Mouse (Mus musculus): Measurements from ENCODE around the gene Allc. TPM values are rescaled to one million over a fixed set of nuclear protein-coding genes. Genes with fewer than 3 reads are reported as not detected.

Gene Allc
- polyA plus RNA-seq (2015; fragmentation: Nextera tagmentation; extraction: Ambion mirVana) = not detected in 2 replicates

DNA sequence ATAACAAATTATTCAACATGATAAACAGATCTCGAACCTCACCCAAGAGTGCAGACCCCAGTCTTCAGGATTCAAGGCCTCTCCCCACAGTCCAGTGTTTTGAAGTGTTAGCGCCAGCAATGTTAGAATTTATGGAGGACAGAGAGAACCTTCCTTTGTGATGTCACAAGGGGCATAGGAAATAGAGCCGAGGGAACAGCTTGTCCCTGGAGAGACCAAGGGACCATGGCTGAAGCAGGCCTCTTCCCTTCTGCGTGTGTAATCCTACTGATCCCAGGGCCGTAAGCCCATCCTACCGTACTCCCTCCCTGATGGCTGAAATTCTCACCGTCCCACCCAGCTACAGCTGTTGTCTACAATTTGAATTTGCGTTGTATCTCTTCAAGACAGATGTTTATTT is at the start of gene Allc:
Allc (minus strand) TSS at position 101 of the 400 bp plus-strand sequence.
- Histone ChIP-seq H3K4me3 (no peak within 1 kb of the TSS), H3K9me3 (replicated peaks) (no peaks in the 10 kb centered on the region; the same call in 1 of the 2 replicates), H3K4me1 (0 out of 2 replicates have a peak, but pooled peaks cover 4% of the 10 kb centered on the region), H3K9ac (no peak within 1 kb of the TSS), H3K27me3 (no peaks in the 10 kb centered on the region), H3K36me3 (ENCODE audit: poor library complexity, severe bottlenecking) (no peaks in the 10 kb centered on the region), H3K27ac (no peak within 1 kb of the TSS), H3K4me2 (no peak within 1 kb of the TSS)
- WGBS = 95% methylated on average over 8 of the region's 8 CpGs
- ATAC-seq = no peak

DNA sequence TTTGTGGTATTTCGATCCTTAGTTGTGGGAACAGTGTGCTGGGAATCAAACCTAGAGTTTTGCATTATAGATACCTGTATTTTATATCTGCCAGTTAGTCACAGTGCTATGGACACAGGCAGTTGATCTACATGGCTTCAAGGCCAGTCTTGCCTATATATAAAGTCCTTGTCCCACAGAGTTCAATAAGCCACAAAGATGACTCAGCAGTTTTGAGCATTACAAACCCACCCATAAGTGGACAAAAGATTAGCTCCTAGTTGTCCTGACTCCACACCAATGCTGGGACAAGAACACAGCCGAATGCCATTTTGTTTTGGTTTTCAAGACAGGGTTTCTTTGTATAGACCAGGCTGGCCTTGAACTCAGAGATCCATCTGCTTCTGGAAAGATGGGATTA is 46.1 kb upstream of the Allc start:
- Histone ChIP-seq H3K27me3 (no peaks in the 10 kb centered on the region), H3K4me3 (no peak overlapping the region), H3K9ac (no peak overlapping the region), H3K4me2 (no peak overlapping the region), H3K4me1 (peaks cover 3% of the 10 kb centered on the region; the same call in 1 of the 2 replicates), H3K27ac (no peak overlapping the region), H3K36me3 (ENCODE audit: poor library complexity, severe bottlenecking) (peaks cover 57% of the 10 kb centered on the region), H3K9me3 (replicated peaks) (no peaks in the 10 kb centered on the region)
- no peak for ATAC-seq
- 85% methylated on average over 2 of the region's 2 CpGs for WGBS

DNA sequence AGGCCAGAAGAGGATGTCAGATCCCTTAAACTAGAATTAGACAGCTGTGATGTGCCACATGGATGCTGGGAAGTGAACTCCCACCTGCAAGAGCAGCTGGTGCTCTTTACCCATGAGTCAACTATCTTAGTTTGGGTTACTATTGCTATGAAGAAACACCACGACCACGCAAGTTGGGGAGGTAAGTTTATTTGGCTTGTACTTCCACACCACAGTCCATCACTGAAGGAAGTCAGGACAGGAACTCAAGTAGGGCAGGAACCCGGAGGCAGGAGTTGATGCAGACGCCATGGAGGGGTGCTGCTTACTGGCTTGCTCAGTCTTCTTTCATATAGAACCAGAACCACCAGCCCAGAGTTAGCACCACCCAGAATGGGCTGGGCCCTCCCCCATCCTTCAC is 44.8 kb upstream of the Allc start:
- peaks cover under 1% of the 10 kb centered on the region; the same call in 1 of the 2 replicates for H3K4me1 ChIP-seq
- WGBS = 81% methylated on average over 4 of the region's 4 CpGs
- H3K9me3 ChIP-seq (replicated peaks) = no peaks in the 10 kb centered on the region
- H3K36me3 ChIP-seq (ENCODE audit: poor library complexity, severe bottlenecking) = peaks cover 43% of the 10 kb centered on the region
- H3K27me3 ChIP-seq = no peaks in the 10 kb centered on the region
- ATAC-seq = no peak
- H3K9ac ChIP-seq = no peak overlapping the region
- no peak overlapping the region for H3K27ac ChIP-seq
- H3K4me3 ChIP-seq = no peak overlapping the region
- no peak overlapping the region for H3K4me2 ChIP-seq

DNA sequence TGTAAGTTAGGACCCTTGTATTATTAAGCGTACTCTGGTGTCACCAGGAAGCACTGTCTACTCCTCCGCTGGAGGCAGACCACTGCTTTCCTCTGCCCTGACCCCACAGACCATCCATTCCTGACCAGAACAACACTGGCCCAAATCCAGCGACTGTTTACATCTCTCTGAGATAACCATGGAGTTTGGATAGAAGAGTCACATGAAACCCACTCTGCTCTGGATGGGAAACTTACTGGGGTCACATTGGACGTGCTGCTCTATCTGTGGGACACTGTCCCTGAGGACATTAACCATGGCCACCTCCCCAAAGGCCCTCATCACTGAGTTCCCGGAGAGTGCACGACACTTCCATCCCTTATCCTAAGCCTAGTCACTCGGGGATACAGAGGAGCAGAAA is 43.1 kb upstream of the Allc start:
- Histone ChIP-seq H3K9me3 (replicated peaks) (no peaks in the 10 kb centered on the region), H3K4me1 (peaks cover 7% of the 10 kb centered on the region; the same call in 1 of the 2 replicates), H3K27me3 (no peaks in the 10 kb centered on the region), H3K36me3 (ENCODE audit: poor library complexity, severe bottlenecking) (peaks cover 27% of the 10 kb centered on the region), H3K4me3 (no peak overlapping the region), H3K4me2 (no peak overlapping the region), H3K27ac (no peak overlapping the region), H3K9ac (no peak overlapping the region)
- WGBS = 85% methylated on average over 7 of the region's 7 CpGs
- no peak for ATAC-seq

DNA sequence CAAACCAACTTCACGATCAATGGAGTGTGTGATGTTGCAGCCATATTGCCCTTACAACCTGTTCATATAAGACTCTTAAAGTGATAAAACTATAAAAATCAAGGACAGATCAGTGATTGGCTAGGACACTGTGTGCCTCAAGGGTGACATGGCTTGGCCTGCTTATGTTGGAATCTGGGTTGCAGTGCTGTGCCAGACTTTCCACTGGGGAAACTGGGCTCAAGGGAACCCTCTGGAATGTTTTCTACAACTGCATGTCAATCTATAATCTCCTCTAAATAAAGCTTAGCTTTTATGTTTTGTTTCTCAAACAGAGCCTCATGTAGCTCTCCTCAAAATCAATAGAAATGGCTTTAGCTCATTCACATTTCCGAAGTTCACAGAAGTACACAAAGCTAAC is 41.9 kb upstream of the Allc start:
- peaks cover 7% of the 10 kb centered on the region; the same call in 1 of the 2 replicates for H3K4me1 ChIP-seq
- WGBS = 93% methylated on average over 2 of the region's 2 CpGs
- H3K4me3 ChIP-seq = no peak overlapping the region
- ATAC-seq = no peak
- no peak overlapping the region for H3K9ac ChIP-seq
- no peak overlapping the region for H3K27ac ChIP-seq
- H3K27me3 ChIP-seq = no peaks in the 10 kb centered on the region
- H3K4me2 ChIP-seq = no peak overlapping the region
- H3K36me3 ChIP-seq (ENCODE audit: poor library complexity, severe bottlenecking) = peaks cover 15% of the 10 kb centered on the region
- H3K9me3 ChIP-seq (replicated peaks) = no peaks in the 10 kb centered on the region

DNA sequence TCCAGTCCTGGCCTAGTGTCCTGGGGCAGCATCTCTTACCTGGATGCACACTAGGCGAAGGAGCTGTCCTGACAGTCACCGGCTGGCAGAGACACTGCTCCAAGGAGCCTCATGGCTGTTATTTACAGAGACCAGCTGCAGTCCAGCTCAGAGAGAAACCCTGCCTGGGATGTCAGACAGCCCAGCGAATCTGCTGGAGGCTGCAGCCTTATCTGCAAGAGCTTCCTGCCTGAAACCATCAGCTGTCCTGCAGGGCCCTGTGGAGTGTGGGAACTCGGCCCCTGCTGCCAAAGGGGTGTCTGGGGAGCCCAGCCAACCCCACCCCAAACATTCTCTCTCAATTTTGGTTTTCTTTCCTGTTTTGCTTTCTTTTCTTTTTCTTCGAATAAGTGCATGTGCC is 40.9 kb upstream of the Allc start, which contains the start of gene Colec11:
Colec11 (minus strand) TSS at position 183 of the 400 bp plus-strand sequence.
- H3K4me2 ChIP-seq = no peak within 1 kb of the TSS
- no peaks in the 10 kb centered on the region for H3K9me3 ChIP-seq (replicated peaks)
- no peak within 1 kb of the TSS for H3K4me3 ChIP-seq
- H3K9ac ChIP-seq = no peak within 1 kb of the TSS
- H3K27me3 ChIP-seq = no peaks in the 10 kb centered on the region
- no peak for ATAC-seq
- 70% methylated on average over 5 of the region's 5 CpGs for WGBS
- H3K4me1 ChIP-seq = peaks cover 7% of the 10 kb centered on the region; the same call in 1 of the 2 replicates
- no peak within 1 kb of the TSS for H3K27ac ChIP-seq
- peaks cover 4% of the 10 kb centered on the region for H3K36me3 ChIP-seq (ENCODE audit: poor library complexity, severe bottlenecking)

DNA sequence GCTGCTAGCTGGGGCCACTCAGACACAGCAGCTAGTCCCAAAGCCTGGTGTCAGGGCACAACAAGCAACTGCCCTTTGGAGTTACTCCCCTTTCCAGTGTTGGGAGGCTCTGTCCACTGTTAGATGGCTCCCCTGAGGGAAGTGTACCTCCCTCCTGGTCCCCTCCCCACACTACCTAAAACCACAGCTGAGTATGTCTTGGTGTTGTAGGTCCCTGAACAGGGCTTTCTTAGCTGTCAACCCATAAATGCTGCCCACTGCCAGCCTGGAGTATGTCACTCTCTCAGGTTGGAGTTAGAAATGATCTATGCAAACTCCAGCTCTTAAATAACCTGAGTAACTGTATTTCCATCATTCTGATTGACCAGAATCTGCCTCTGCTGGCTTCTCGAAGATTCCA is 40.3 kb upstream of the Allc start:
- H3K27ac ChIP-seq = no peak overlapping the region
- no peak overlapping the region for H3K4me2 ChIP-seq
- no peak for ATAC-seq

DNA sequence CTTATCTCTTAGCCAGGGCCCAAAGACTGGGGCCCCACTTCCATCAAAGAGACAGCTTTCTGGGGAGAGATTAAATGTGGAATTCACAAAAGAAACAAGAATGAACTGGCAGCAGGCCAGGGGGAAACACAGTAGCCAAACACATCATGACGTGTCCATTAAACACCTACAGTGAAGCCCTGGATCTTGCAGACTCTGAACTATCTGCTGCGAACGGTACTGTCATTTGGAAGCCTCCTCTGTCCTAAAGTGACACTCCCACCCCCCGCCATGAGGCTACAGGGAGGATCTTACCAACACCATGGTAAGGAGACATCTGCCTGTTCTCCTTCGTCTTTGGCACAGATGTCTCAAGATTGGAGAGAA is 39.8 kb upstream of the Allc start:
- Histone ChIP-seq H3K27ac (no peak overlapping the region), H3K4me1 (peaks cover 7% of the 10 kb centered on the region; the same call in 1 of the 2 replicates), H3K9me3 (replicated peaks) (no peaks in the 10 kb centered on the region), H3K27me3 (no peaks in the 10 kb centered on the region), H3K4me2 (no peak overlapping the region), H3K4me3 (no peak overlapping the region), H3K9ac (no peak overlapping the region), H3K36me3 (ENCODE audit: poor library complexity, severe bottlenecking) (no peaks in the 10 kb centered on the region)
- no peak for ATAC-seq
- 56% methylated on average over 5 of the region's 5 CpGs for WGBS

More for the DNA sequence above, 40.3 kb upstream of the Allc start:
- no peak overlapping the region for H3K9ac ChIP-seq
- H3K4me3 ChIP-seq = no peak overlapping the region
- no peaks in the 10 kb centered on the region for H3K27me3 ChIP-seq
- 92% methylated on average over 1 of the region's 1 CpGs for WGBS
- H3K4me1 ChIP-seq = peaks cover 7% of the 10 kb centered on the region; the same call in 1 of the 2 replicates
- H3K9me3 ChIP-seq (replicated peaks) = no peaks in the 10 kb centered on the region
- no peaks in the 10 kb centered on the region for H3K36me3 ChIP-seq (ENCODE audit: poor library complexity, severe bottlenecking)

DNA sequence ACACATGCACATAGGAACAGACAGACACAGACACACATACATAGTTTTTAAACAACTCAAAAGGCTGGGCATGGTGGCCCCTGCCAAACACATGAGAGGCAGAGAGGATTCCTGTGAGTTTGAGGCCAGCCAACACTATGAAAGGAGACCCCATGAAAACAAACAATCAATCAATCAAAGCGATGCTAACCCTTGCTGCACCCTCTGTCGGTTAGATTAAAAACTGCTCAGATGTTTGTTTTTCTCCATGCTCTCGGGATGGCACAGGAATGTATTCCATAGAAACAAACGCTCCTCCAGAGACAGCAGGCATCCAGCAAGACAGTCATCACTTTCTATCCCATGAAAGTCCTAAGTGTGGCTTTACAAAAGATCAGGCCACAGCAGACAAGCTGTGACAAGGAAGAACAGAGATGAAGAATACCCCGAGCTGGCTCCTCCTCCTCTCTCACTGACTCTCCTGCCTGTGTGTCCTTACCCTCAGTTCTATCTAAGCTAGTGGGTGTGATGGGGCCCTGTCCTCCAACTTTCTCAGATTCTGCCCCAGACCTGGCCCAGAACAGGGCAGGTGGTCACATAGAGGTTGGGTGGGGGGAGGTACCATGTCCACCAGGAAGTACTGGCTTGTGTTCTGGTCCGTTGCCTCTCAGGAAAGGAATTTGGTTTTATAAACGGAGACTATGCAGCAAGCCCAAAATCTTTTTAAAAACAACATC is 39.3 kb upstream of the Allc start:
- Histone ChIP-seq H3K4me2 (no peak overlapping the region), H3K27ac (no peak overlapping the region), H3K4me1 (peaks cover 7% of the 10 kb centered on the region; the same call in 1 of the 2 replicates), H3K9ac (no peak overlapping the region), H3K4me3 (no peak overlapping the region), H3K36me3 (ENCODE audit: poor library complexity, severe bottlenecking) (no peaks in the 10 kb centered on the region), H3K9me3 (replicated peaks) (no peaks in the 10 kb centered on the region), H3K27me3 (no peaks in the 10 kb centered on the region)
- ATAC-seq = no peak
- WGBS = 39% methylated on average over 7 of the region's 7 CpGs

DNA sequence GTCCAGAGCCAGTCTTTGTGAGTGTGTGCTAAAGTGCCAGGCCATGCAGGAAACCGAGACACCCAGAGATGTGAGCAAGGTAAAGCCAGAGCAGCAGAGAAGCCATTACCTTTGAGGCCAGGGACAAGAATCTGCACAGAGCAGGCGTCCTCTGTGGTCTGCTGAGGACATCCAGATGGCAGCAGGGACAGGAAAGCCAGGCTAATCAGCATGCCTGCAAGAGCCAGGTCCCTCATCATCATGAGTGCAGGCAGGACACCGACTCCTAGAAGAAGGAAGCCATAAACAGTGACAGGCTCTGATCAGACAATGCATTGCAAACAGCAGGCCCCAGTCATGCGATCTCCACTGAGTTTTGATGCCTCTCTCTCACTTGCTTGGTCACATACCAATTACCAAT is 35.0 kb upstream of the Allc start:
- no peaks in the 10 kb centered on the region for H3K9me3 ChIP-seq (replicated peaks)
- H3K27ac ChIP-seq = no peak overlapping the region
- no peak overlapping the region for H3K4me3 ChIP-seq
- H3K4me2 ChIP-seq = no peak overlapping the region
- ATAC-seq = no peak
- no peaks in the 10 kb centered on the region for H3K36me3 ChIP-seq (ENCODE audit: poor library complexity, severe bottlenecking)
- 71% methylated on average over 4 of the region's 4 CpGs for WGBS
- no peak overlapping the region for H3K9ac ChIP-seq
- H3K4me1 ChIP-seq = peaks cover 7% of the 10 kb centered on the region; the same call in 1 of the 2 replicates
- H3K27me3 ChIP-seq = no peaks in the 10 kb centered on the region

DNA sequence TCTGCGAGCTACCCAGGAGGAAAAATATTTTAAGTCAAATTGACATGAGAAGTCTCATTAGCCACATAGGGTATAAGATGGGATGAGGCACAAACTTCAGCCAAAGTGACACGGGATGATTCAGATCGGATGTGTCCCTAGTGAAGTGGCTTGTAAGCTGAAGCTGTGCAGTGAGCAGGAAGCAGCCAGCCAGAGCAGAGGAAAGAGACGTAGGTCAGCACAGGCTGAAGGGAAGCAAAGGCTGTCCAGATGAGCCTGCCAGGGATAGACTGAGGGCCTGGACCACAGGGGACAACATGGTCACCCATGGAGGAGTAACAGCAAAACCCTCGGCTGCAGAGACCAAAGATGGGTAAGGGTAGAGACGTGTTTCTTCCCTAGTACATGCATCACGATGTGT is 32.1 kb upstream of the Allc start:
- no peak overlapping the region for H3K4me3 ChIP-seq
- no peaks in the 10 kb centered on the region for H3K36me3 ChIP-seq (ENCODE audit: poor library complexity, severe bottlenecking)
- no peak overlapping the region for H3K4me2 ChIP-seq
- H3K9me3 ChIP-seq (replicated peaks) = no peaks in the 10 kb centered on the region
- H3K4me1 ChIP-seq = no peaks in the 10 kb centered on the region
- no peak for ATAC-seq
- H3K9ac ChIP-seq = no peak overlapping the region
- H3K27ac ChIP-seq = no peak overlapping the region; the same call in 1 of the 2 replicates
- 79% methylated on average over 7 of the region's 7 CpGs for WGBS
- no peaks in the 10 kb centered on the region for H3K27me3 ChIP-seq

DNA sequence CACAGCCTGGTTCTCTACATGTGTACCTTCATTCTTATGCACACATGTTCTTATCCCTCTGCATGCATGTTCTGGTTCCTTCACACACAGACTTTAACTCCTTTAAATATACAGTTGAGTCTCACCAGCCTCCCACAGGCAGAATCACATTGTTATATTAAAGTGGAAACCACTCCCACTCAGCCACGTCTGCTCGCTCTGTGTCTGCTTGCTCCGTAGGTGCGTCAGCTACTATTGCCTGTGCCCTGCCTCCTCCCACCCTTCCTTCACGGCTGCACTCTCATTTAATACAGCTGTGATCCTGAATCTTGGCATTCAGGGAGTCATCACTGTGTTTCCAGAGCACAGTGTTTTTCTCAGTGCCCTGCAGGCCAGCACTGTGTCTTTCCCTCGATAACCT is 30.1 kb upstream of the Allc start:
- Histone ChIP-seq H3K9ac (no peak overlapping the region), H3K9me3 (replicated peaks) (no peaks in the 10 kb centered on the region), H3K27ac (no peak overlapping the region), H3K4me3 (no peak overlapping the region), H3K4me1 (peaks cover 13% of the 10 kb centered on the region), H3K36me3 (ENCODE audit: poor library complexity, severe bottlenecking) (no peaks in the 10 kb centered on the region), H3K4me2 (no peak overlapping the region), H3K27me3 (no peaks in the 10 kb centered on the region)
- 70% methylated on average over 6 of the region's 6 CpGs for WGBS
- no peak for ATAC-seq
